Mouse (Mus musculus) heart, embryonic 14.5 days (tissue): ENCODE results near the gene Ltc4s. TPM values are rescaled to one million over a fixed set of nuclear protein-coding genes. Genes with fewer than 3 reads are reported as not detected.

Experiments
- ATAC-seq: fragments of 200-750 bp; cut with Nextera tagmentation; 2 replicates; pipeline ENCODE4 v1.8.0; 2017; ENCODE audit warnings: low read depth, moderate TSS enrichment; ENCODE audit not compliant: insufficient number of reproducible peaks, insufficient read depth, low FRiP score
- H3K27ac ChIP-seq, 2 experiments: fragments of 200-500 bp in 1 of 2; fragments of 300-500 bp in 1 of 2; sonication (generic) in 1 of 2; replicated peaks in 1 of 2; 2 replicates each; pipeline ENCODE4 v1.5.1; 2012 to 2014; ENCODE audit warnings: low read depth in 2 of 2, low read length in 2 of 2, control low read depth in 1 of 2, mild to moderate bottlenecking in 1 of 2, mixed read lengths in 1 of 2; ENCODE audit not compliant: control insufficient read depth in 1 of 2, insufficient read depth in 1 of 2
- H3K27me3 ChIP-seq: fragments of 300-500 bp; sonication (generic); 2 replicates; pipeline ENCODE4 v1.6.1; 2014; ENCODE audit warnings: mild to moderate bottlenecking, low read length, control low read depth; ENCODE audit not compliant: control insufficient read depth, insufficient read depth
- H3K36me3 ChIP-seq: fragments of 300-500 bp; sonication (generic); 2 replicates; pipeline ENCODE4 v1.6.1; 2014; ENCODE audit warnings: mild to moderate bottlenecking, control low read depth, low read length, mixed read lengths; ENCODE audit not compliant: control insufficient read depth, insufficient read depth
- H3K4me1 ChIP-seq, 2 experiments: fragments of 200-500 bp in 1 of 2; fragments of 300-500 bp in 1 of 2; sonication (generic) in 1 of 2; 2 replicates each; pipeline ENCODE4 v1.6.1; 2012 to 2014; ENCODE audit warnings: low read length in 2 of 2, control low read depth in 1 of 2, mixed read lengths in 1 of 2; ENCODE audit not compliant: control insufficient read depth in 2 of 2, insufficient read depth in 2 of 2
- H3K4me2 ChIP-seq: fragments of 300-500 bp; sonication (generic); 2 replicates; pipeline ENCODE4 v1.6.1; 2014; ENCODE audit warnings: mild to moderate bottlenecking, low read length
- H3K4me3 ChIP-seq, 2 experiments: fragments of 200-500 bp in 1 of 2; fragments of 300-500 bp in 1 of 2; sonication (generic) in 1 of 2; 2 replicates each; pipeline ENCODE4 v1.5.1; 2012 to 2014; ENCODE audit warnings: low read length in 2 of 2, mild to moderate bottlenecking in 2 of 2, control low read depth in 1 of 2, low read depth in 1 of 2, moderate library complexity in 1 of 2; ENCODE audit not compliant: control insufficient read depth in 1 of 2, insufficient read depth in 1 of 2
- H3K9ac ChIP-seq: fragments of 300-500 bp; sonication (generic); 2 replicates; pipeline ENCODE4 v1.6.1; 2014; ENCODE audit warnings: mild to moderate bottlenecking, low read length
- H3K9me3 ChIP-seq: fragments of 300-500 bp; sonication (generic); 2 replicates; pipeline ENCODE4 v1.6.1; 2016; ENCODE audit warnings: low read length, control low read depth; ENCODE audit not compliant: control insufficient read depth
- WGBS: fragments of 180-500 bp; shearing (Covaris S2); extraction: QIAGEN DNeasy Blood & Tissue Kit; methylation state at CpG from one replicate; pipeline ENCODE4 v1.1.7; 2014; 5-methylcytosine and 5-hydroxymethylcytosine counted together
- polyA plus RNA-seq: library from polyadenylated mRNA; unstranded; fragments of >200 nt; fragmentation: Nextera tagmentation; extraction: Ambion mirVana; gene quantifications from 2 replicates; pipeline ENCODE4 v1.2.1, GENCODE M21; 2014

Gene Ltc4s
- polyA plus RNA-seq, 1 experiment from 2014 or later: 1.9 TPM

- Histone ChIP-seq H3K36me3 (peaks cover 99% of the 10 kb centered on the region), H3K9ac (no peak overlapping the region), H3K4me1 (no peaks in the 10 kb centered on the region; a peak in 1 of 4 replicates), H3K4me2 (no peak overlapping the region), H3K27me3 (no peaks in the 10 kb centered on the region), H3K4me3 (no peak overlapping the region), H3K9me3 (no peaks in the 10 kb centered on the region), H3K27ac (no peak overlapping the region)
- 75% methylated on average over 4 of the region's 4 CpGs for WGBS
- ATAC-seq: no peak
Measured at GRCm38 (mm10) chr11:50262020-50262419, 23.6 kb upstream of the Ltc4s start.

- Histone ChIP-seq H3K4me3 (no peak overlapping the region), H3K36me3 (peaks cover 76% of the 10 kb centered on the region), H3K27ac (no peak overlapping the region), H3K27me3 (no peaks in the 10 kb centered on the region), H3K9ac (no peak overlapping the region), H3K9me3 (no peaks in the 10 kb centered on the region), H3K4me2 (no peak overlapping the region), H3K4me1 (peaks cover 2 to 3% of the 10 kb centered on the region in 2 experiments)
- 89% methylated on average over 7 of the region's 7 CpGs for WGBS
- no peak for ATAC-seq
Measured at GRCm38 (mm10) chr11:50258310-50258709, 19.9 kb upstream of the Ltc4s start.

- H3K36me3 ChIP-seq: peaks cover 59% of the 10 kb centered on the region
- 87% methylated on average over 7 of the region's 7 CpGs for WGBS
- H3K4me1 ChIP-seq: peaks cover 12 to 16% of the 10 kb centered on the region in 2 experiments
- no peak overlapping the region for H3K4me2 ChIP-seq
- no peak overlapping the region for H3K4me3 ChIP-seq
- H3K9ac ChIP-seq: no peak overlapping the region
- no peak for ATAC-seq
- no peaks in the 10 kb centered on the region for H3K27me3 ChIP-seq
- no peak overlapping the region for H3K27ac ChIP-seq
- no peaks in the 10 kb centered on the region for H3K9me3 ChIP-seq
Measured at GRCm38 (mm10) chr11:50256615-50257014, 18.2 kb upstream of the Ltc4s start.

GRCm38 (mm10) chr11:50254010-50254580 lies 15.7 kb upstream of the Ltc4s start:
- Histone ChIP-seq H3K27ac (no peak overlapping the region), H3K4me3 (no peak overlapping the region), H3K9me3 (no peaks in the 10 kb centered on the region), H3K27me3 (no peaks in the 10 kb centered on the region), H3K4me2 (no peak overlapping the region), H3K4me1 (peaks cover 12 to 16% of the 10 kb centered on the region in 2 experiments), H3K9ac (no peak overlapping the region), H3K36me3 (peaks cover 34% of the 10 kb centered on the region)
- no peak for ATAC-seq
- WGBS: 74% methylated on average over 12 of the region's 12 CpGs

GRCm38 (mm10) chr11:50253393-50253792 lies 15.0 kb upstream of the Ltc4s start:
- 64% methylated on average over 1 of the region's 1 CpGs for WGBS
- no peak for ATAC-seq

GRCm38 (mm10) chr11:50252684-50253265 lies 14.4 kb upstream of the Ltc4s start:
- Histone ChIP-seq H3K27ac (no peak overlapping the region; a peak in 1 of 4 replicates), H3K4me1 (peaks cover 12 to 16% of the 10 kb centered on the region in 2 experiments), H3K9ac (no peak overlapping the region; the same call in 1 of the 2 replicates), H3K27me3 (no peaks in the 10 kb centered on the region), H3K4me3 (no peak overlapping the region), H3K9me3 (no peaks in the 10 kb centered on the region), H3K4me2 (no peak overlapping the region), H3K36me3 (peaks cover 21% of the 10 kb centered on the region)
- 55% methylated on average over 11 of the region's 11 CpGs for WGBS
- ATAC-seq: peak; percentile 41; the same call in 1 of the 2 replicates

More at GRCm38 (mm10) chr11:50253393-50253792, 15.0 kb upstream of the Ltc4s start:
- H3K27ac ChIP-seq: no peak overlapping the region
- H3K36me3 ChIP-seq: peaks cover 27% of the 10 kb centered on the region
- no peak overlapping the region for H3K4me3 ChIP-seq
- H3K27me3 ChIP-seq: no peaks in the 10 kb centered on the region
- no peak overlapping the region for H3K9ac ChIP-seq
- H3K4me2 ChIP-seq: no peak overlapping the region
- H3K9me3 ChIP-seq: no peaks in the 10 kb centered on the region
- peaks cover 12 to 16% of the 10 kb centered on the region in 2 experiments for H3K4me1 ChIP-seq

- WGBS: 40% methylated on average over 3 of the region's 3 CpGs
- ATAC-seq: no peak
Measured at GRCm38 (mm10) chr11:50252166-50252565, 13.8 kb upstream of the Ltc4s start.

More at GRCm38 (mm10) chr11:50252166-50252565, 13.8 kb upstream of the Ltc4s start:
- Histone ChIP-seq H3K4me1 (peaks cover 12 to 16% of the 10 kb centered on the region in 2 experiments), H3K36me3 (peaks cover 15% of the 10 kb centered on the region), H3K4me2 (no peak overlapping the region), H3K27me3 (no peaks in the 10 kb centered on the region), H3K4me3 (no peak overlapping the region), H3K27ac (peak overlapping the region in 1 of 2 experiments; percentile 37; a peak in 1 of 4 replicates), H3K9ac (no peak overlapping the region; the same call in 1 of the 2 replicates), H3K9me3 (no peaks in the 10 kb centered on the region)
